Mouse (Mus musculus): Measurements from ENCODE around the gene Ehd4.

The Ehd4 gene

DNA sequence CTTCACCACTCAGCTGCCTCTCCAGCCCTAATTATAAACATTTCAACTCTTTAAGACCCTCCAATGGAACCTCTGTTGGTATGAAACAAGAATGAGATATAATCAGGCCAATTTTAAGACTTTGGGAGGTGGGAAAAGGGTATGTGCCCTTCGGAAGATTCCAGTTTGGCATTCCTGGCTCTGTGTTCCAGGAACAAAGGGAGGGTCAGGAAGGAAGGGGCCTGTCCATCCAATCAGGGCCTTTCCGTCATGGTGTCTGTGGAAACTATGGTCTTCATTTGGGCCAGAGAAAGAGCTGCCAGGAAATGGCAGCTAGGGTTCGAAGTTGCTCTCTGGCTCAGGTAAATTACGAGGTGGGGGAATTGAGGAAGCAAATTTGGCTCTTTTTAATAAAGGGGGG, 46.3 kb downstream of the Ehd4 start:
- no peak for DNase-seq (ENCODE audit: low spot score in 2 of 2)

- DNase-seq (ENCODE audit: low spot score in 2 of 2): no peak
Measured at GRCm38 (mm10) chr2:120107446-120107845, 47.0 kb downstream of the Ehd4 start.

DNA sequence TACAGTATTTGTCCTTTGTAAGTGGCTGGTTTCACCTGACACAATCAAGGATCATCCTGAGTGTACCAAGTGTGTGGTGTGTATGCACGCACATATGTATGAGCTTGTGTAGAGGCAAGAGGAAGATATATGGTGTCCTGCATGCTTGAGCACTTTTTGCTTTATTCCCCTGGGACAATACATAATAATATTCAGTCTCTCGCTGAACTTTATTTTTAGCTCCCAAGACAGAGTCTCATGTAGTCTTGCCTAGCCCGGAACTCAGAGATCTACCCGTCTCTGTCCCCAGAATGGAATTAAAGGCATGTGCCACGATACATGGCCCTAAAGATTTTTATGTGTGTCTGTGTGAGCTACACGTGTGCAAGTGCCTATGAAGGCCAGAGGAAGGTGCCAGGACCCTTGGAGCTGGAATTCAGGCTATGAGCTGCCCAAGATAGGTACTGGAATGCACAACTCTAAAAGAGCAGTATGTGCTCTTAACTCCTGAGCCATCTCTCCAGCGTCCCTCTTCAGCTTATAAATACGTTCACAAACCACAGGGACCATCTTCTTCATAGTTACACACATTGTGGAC, 47.9 kb downstream of the Ehd4 start:
- DNase-seq (ENCODE audit: low spot score in 2 of 2): no peak

- DNase-seq (ENCODE audit: low spot score in 2 of 2): no peak
Measured at GRCm38 (mm10) chr2:120105861-120106260, 48.5 kb downstream of the Ehd4 start.

DNA sequence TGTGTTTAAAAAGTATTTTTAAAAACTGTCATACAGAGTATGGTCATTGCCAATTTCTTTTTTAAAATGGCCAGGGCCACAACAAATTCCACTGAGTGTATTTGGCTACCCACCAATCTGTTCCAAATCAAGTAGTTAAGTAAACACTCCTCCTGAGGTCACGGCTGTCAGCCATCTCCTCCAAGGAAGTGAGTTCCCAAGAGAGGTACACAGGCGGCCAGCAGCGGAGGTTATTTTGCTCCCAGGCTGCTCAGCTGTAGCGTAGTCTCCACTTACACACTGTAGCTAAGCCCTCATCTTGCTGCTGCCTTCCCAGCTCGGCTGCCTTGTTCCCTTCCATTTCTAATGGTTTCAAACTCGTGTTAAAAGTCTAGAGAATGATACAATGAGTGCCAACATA, 51.5 kb downstream of the Ehd4 start:
- no peak for DNase-seq (ENCODE audit: low spot score in 2 of 2)

DNA sequence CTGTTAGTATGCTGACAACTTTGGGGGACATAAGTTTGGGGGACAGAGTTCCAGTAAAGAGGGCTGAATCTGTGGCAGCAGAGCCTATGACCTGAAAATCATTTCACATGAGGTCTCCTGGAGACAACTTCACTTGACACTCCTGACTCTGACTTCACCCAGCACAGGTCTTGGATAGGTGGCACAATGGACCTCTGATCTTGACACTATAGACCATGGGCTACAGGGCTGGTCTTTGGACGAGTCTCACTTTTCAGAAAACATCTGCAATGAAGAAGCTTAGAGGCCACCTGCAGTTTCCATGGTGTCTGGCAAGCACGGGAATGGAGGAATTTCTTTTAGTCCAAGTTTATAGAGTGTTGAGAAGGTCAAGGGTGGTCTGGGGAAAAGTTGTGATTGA, 52.0 kb downstream of the Ehd4 start:
- DNase-seq (ENCODE audit: low spot score in 2 of 2): no peak

GRCm38 (mm10) chr2:120101961-120102360, 52.4 kb downstream of the Ehd4 start:
- no peak for DNase-seq (ENCODE audit: low spot score in 2 of 2)

- DNase-seq (ENCODE audit: low spot score in 2 of 2): no peak
Measured at GRCm38 (mm10) chr2:120099886-120100285, 54.5 kb downstream of the Ehd4 start.

- DNase-seq (ENCODE audit: low spot score in 2 of 2): no peak
Measured at GRCm38 (mm10) chr2:120099263-120099662, 55.1 kb downstream of the Ehd4 start.

DNA sequence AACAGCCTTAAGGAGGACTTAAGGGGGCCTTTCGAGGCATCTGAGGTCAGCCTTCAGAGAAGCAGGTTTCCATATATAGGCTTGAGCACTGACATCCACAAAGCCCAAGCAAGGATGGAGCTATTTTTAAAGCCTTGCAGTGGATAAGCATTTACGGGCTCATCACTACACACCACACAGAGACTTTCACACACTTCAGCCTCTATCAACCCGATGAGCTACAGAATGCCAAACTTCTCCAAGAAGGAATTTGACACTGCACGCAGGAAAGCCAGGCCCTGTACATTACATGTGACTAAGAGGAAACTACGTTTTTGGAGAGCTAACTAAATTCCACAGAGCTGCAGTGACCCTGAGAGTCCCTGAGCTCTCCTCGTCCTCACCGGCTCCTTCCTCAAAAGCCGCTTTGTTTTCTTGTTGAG, 55.6 kb downstream of the Ehd4 start:
- DNase-seq (ENCODE audit: low spot score in 2 of 2): no peak

GRCm38 (mm10) chr2:120097868-120098267, 56.5 kb downstream of the Ehd4 start:
- no peak for DNase-seq (ENCODE audit: low spot score in 2 of 2)

DNA sequence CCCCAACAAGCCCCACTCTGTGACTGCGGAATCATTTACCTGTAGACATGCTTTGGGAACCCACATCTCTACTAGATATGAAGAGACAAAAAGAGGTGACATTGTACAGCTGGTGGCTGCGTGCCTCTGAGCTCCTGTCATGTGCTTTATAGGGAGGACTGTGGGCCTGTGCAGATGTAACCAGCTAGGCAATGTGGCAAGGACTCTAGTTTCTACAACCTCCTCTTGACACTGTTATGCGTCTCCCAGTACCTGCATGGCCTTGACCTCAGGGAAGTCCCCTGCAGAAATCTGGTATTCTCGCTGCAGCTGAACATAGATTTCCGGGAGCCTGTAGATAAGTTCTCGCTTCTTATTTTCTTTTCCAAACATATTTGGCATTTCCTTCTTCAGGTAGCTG, 57.7 kb downstream of the Ehd4 start:
- DNase-seq (ENCODE audit: low spot score in 2 of 2): no peak

DNA sequence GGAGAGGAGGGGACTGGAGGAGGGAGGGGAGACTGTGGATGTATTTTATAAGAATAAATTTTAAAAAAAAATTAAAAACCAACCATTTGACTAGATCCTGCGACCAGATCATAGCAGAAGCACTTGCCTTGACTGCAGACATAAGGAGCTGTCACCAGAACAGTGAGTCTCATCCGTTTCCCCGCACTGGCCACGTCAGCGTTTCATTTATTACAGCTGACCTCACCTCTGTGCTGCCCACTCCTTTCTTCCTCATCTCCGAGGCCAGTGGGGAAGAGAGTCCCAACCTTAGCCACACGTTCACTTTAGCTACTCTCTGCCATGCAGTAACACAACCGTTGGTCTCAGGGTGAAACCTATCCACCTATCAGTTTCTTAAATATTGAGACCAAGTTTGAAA, 58.2 kb downstream of the Ehd4 start:
- no peak for DNase-seq (ENCODE audit: low spot score in 2 of 2)

DNA sequence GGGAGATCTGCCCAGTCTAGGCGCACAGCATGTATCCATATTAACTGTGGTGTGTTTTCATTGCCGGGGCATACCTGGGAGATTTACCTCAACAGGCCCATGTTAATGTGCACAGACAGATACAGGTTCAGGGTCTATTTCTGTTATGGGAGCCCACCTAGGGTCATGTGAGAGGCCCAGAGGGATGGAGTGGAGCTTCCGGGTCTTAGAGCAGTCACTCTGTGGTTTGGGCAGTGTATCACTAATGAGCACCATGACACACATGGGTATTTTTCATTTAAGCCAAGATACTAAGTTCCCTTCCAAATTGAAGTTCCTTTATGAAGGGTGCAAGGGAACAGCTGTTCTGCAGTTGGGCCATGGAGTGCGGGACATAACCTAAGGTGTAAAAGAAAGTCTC, 59.2 kb downstream of the Ehd4 start:
- no peak for DNase-seq (ENCODE audit: low spot score in 2 of 2)

- DNase-seq (ENCODE audit: low spot score in 2 of 2): peak in 1 of 2 experiments; percentile 44
Measured at GRCm38 (mm10) chr2:120093671-120094430, 60.6 kb downstream of the Ehd4 start.

GRCm38 (mm10) chr2:120090979-120091378, 63.4 kb downstream of the Ehd4 start:
- no peak for DNase-seq (ENCODE audit: low spot score in 2 of 2)

DNA sequence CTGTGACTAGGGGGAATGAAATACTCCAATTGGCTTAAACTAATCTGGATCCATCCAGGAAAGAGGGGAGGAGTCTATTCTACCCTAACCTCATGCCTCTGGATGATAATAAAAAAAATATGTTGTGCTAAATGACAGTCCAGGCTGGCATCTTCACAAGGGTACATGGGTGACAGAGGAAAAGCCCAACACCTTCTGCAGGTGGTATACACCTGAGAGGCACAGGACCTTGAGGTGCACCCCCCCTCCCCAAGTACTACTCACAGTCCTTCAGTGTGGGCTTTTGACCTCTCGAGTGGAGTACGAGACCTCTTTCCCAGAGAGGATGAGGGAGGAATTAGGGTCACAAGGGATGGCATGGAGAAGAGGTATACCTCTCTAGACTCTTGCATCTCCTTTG, 66.5 kb downstream of the Ehd4 start:
- DNase-seq (ENCODE audit: low spot score in 2 of 2): no peak

DNA sequence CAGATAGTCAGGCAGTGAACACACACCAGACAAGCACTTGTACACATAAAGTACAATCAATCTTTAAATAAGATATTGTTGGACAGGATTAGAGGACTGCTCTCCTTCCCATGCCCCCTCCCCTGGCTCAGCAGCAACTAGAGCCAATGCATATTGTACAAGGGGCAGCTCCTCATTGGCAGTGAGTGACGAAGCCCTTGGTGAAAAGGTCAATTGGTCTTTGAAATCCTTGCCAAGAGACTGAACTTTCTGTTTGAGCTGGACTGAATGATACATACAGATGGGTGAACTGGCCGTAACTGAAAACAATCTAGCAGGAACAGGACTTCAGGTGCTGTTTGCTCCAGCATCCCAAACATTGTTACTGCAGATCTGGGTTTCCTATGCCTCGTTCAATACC, 67.0 kb downstream of the Ehd4 start:
- no peak for DNase-seq (ENCODE audit: low spot score in 2 of 2)

- no peak for DNase-seq (ENCODE audit: low spot score in 2 of 2)
Measured at GRCm38 (mm10) chr2:120086038-120086437, 68.4 kb downstream of the Ehd4 start.

DNA sequence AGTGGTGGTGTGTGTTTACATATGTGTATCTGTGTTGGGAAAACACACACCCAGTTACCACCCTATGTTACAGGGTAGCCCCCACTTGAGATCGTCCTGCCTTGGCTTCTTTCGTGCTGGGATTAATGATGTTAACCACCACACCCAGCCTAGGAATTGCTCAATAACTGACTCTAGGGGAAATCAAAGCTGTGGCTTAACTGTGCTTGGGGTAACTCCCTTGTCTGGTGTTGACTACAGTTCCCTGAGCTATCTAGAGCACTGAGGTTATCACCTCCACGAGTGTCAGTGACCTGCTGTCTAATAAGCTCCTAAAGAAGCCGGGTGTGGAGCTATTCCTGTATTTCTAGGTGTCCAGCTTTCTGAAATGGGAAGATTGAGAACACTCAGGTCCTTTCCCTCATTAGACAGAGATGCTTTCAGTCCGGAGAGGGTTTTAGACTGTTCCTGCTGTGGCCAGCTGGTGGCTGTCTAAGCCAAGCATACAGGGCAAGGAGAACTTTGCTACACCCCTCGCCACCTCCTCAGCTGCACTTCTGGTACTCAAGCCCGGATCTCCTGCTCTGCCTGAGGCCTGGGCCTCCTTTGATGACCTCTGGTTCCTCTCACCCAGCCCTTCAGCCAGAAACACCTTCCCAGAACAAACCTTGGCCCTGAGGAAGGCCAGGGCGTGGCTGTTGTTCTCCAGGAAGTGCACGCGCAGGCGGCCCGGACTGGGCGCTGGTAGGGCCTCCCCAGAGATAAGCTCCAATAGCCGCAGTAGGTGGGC, 69.6 kb downstream of the Ehd4 start:
- no peak for DNase-seq (ENCODE audit: low spot score in 2 of 2)

DNA sequence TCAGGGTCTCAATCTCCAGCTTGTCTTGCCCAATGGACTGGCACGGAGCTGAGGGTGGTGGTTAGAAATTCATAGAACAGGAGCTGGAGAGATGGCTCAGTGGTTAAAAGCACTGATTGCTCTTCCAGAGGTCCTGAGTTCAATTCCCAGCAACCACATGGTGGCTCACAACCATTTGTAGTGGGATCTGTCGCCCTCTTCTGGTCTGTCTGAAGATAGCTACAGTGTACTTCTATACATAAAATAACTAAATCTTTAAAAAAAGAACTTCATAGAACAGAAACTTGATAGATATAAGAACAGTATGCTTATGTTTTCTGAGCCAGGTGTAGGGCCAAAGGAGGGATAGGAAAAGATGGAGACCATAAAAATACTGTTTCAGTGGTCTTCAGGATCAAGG, 72.0 kb downstream of the Ehd4 start:
- DNase-seq (ENCODE audit: low spot score in 2 of 2): no peak

DNA sequence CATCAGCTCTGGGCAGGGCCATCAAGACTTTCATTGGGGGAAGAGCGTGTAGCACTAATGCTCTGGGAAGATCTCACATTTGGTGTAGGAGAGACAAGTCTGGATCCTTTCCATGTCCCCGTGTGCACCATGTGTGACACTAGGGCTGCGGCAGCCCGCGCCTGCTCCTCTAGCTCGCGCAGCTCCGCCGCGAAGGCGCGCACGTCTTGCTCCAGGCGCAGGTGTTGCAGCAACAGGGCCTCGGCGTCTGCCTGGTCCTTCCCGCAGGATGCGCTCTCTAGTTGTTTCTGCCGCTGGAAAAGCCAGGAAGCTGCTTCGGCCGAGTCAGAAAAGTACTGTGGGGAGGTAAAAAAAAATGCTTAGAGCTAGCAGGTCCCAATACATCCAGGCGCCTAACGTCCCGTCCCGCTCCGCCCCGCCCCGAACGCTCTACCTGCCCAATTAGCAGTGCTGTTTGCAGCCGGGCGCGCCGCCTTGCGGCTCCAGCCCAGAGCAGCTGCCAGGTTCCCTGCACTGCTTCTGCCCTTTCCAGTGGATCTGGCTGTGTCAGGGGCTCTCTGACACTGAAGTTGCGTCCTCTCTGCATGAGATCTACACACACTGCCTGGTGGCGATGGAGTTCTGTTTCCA, 78.2 kb downstream of the Ehd4 start:
- peak in 1 of 2 experiments; percentile 28 for DNase-seq (ENCODE audit: low spot score in 2 of 2)
